Mouse (Mus musculus) neural tube, embryonic 11.5 days (tissue): ENCODE data around the gene Fam161b. TPM values are rescaled to one million over a fixed set of nuclear protein-coding genes. Genes with fewer than 3 reads are reported as not detected.
A peak's percentile ranks its signal among the peaks of the same experiment; 100 is the strongest.

ENCODE experiments used
- ATAC-seq: fragments of 200-750 bp; cut with Nextera tagmentation; 2 replicates; pipeline ENCODE4 v1.8.0; 2017; ENCODE audit warnings: moderate number of reproducible peaks, mild to moderate bottlenecking, moderate TSS enrichment, moderate library complexity; ENCODE audit not compliant: insufficient read depth, low FRiP score, low TSS enrichment
- DNase-seq: peaks from one replicate; pipeline ENCODE4 v3.0.0-alpha.2; 2015; ENCODE audit warnings: low spot score
- H3K27ac ChIP-seq: fragments of 300-500 bp; sonication (generic); 2 replicates; pipeline ENCODE4 v1.5.1; 2014; ENCODE audit warnings: low read depth, mild to moderate bottlenecking, low read length
- H3K27me3 ChIP-seq: fragments of 300-500 bp; sonication (generic); 2 replicates; pipeline ENCODE4 v1.6.1; 2014; ENCODE audit warnings: mild to moderate bottlenecking, low read length, mixed read lengths; ENCODE audit not compliant: control insufficient read depth, insufficient read depth
- H3K36me3 ChIP-seq: fragments of 300-500 bp; sonication (generic); 2 replicates; pipeline ENCODE4 v1.6.1; 2014; ENCODE audit warnings: mild to moderate bottlenecking, low read length, moderate library complexity, mixed read lengths; ENCODE audit not compliant: control insufficient read depth, insufficient read depth
- H3K4me1 ChIP-seq: fragments of 300-500 bp; sonication (generic); 2 replicates; pipeline ENCODE4 v1.6.1; 2014; ENCODE audit warnings: low read length, mixed read lengths; ENCODE audit not compliant: control insufficient read depth, insufficient read depth
- H3K4me2 ChIP-seq: fragments of 300-500 bp; sonication (generic); 2 replicates; pipeline ENCODE4 v1.6.1; 2014; ENCODE audit warnings: low read depth, mild to moderate bottlenecking, moderate library complexity
- H3K4me3 ChIP-seq: fragments of 300-500 bp; sonication (generic); 2 replicates; pipeline ENCODE4 v1.5.1; 2014; ENCODE audit warnings: low read depth, low read length
- H3K9ac ChIP-seq: fragments of 300-500 bp; sonication (generic); 2 replicates; pipeline ENCODE4 v1.6.1; 2014; ENCODE audit warnings: mild to moderate bottlenecking, low read length
- H3K9me3 ChIP-seq: fragments of 300-500 bp; sonication (generic); 2 replicates; pipeline ENCODE4 v1.6.1; 2016; ENCODE audit warnings: low read length; ENCODE audit not compliant: control insufficient read depth
- WGBS: fragments of 180-500 bp; shearing (Covaris S2); extraction: QIAGEN DNeasy Blood & Tissue Kit; methylation state at CpG from one replicate; pipeline ENCODE4 v1.1.7; 2014; 5-methylcytosine and 5-hydroxymethylcytosine counted together
- polyA plus RNA-seq: library from polyadenylated mRNA; unstranded; fragments of >200 nt; fragmentation: Nextera tagmentation; extraction: Ambion mirVana; gene quantifications from 2 replicates; pipeline ENCODE4 v1.2.1, GENCODE M21; 2014

Gene Fam161b
- 7.5 and 9.7 TPM in 2 replicates for polyA plus RNA-seq

DNA sequence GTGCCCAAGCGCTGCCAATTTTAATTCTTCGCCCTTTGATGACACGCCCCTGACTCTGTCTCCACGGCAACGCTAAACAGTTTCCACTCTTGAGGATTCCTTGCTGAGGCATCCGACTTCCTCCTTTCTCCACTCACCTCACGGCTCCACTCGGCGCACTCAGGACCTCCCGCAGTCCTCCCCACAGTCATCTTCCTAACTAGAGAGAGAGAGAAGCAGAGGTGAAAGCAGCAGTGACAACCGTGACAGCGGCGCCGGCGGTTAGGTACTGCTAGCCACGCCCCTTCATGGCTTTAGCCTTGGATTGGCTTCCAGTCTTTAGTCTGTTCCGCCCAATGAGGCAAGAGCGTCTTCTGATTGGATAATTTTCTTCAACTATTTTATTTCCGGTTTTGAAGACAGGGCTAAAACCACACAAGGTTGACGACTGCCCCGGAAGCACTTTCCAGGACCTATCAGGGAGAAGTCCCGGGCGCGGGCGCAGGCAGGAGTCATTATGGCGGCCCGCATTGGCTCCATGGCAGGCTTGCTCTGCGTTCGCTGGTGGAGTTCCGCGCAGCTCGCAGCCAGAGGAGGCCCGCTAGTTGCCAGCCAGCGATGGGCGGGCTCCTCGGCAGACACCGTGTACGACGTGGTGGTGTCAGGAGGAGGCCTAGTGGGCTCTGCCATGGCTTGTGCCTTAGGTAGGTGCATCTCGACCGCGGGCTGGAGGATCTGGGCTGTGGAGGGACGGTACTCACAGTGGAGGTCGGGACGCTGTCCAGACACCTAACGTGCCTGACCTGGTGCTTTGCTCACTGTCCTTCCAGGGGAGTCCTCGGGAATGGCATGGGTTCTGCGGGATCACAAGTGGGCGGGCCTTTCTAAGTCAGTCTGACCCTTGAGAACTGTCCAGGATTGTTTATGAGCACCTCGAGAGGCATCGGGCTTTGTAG, at the start of gene Fam161b, which contains the start of gene Coq6:
TSS of gene Fam161b (minus strand) at position 279 of the 935 bp plus-strand sequence.
TSS of gene Coq6 (plus strand) at position 103 of the 935 bp plus-strand sequence.
- no peak within 1 kb of the TSS for H3K27ac ChIP-seq
- H3K4me2 ChIP-seq: peak within 1 kb of the TSS; percentile 74
- H3K4me1 ChIP-seq: peaks cover 7% of the 10 kb centered on the region; the same call in 1 of the 2 replicates
- no peaks in the 10 kb centered on the region for H3K36me3 ChIP-seq
- H3K4me3 ChIP-seq: peak within 1 kb of the TSS; percentile 69
- H3K9me3 ChIP-seq: no peaks in the 10 kb centered on the region
- WGBS: under 1% methylated on average over 51 of the region's 51 CpGs
- H3K9ac ChIP-seq: peak within 1 kb of the TSS; percentile 64
- DNase-seq (peak; percentile 94), ATAC-seq (peak; percentile 98)
- H3K27me3 ChIP-seq: no peaks in the 10 kb centered on the region

GRCm38 (mm10) chr12:84408819-84409507, 47.3 kb upstream of the Fam161b start, which contains the start of the genes Entpd5 and Bbof1:
Gene Entpd5, minus strand, starts transcription at chr12:84409029.
Gene Bbof1, plus strand, starts transcription at chr12:84409071.
- Histone ChIP-seq H3K4me1 (no peaks in the 10 kb centered on the region), H3K27me3 (no peaks in the 10 kb centered on the region), H3K9me3 (no peaks in the 10 kb centered on the region), H3K4me3 (peak within 1 kb of the TSS; percentile 71), H3K27ac (peak within 1 kb of the TSS; percentile 63), H3K9ac (peak within 1 kb of the TSS; percentile 81), H3K4me2 (peak within 1 kb of the TSS; percentile 95), H3K36me3 (no peaks in the 10 kb centered on the region)
- WGBS: 2% methylated on average over 63 of the region's 63 CpGs
- ATAC-seq (peak; percentile 93), DNase-seq (peak; percentile 93)

DNA sequence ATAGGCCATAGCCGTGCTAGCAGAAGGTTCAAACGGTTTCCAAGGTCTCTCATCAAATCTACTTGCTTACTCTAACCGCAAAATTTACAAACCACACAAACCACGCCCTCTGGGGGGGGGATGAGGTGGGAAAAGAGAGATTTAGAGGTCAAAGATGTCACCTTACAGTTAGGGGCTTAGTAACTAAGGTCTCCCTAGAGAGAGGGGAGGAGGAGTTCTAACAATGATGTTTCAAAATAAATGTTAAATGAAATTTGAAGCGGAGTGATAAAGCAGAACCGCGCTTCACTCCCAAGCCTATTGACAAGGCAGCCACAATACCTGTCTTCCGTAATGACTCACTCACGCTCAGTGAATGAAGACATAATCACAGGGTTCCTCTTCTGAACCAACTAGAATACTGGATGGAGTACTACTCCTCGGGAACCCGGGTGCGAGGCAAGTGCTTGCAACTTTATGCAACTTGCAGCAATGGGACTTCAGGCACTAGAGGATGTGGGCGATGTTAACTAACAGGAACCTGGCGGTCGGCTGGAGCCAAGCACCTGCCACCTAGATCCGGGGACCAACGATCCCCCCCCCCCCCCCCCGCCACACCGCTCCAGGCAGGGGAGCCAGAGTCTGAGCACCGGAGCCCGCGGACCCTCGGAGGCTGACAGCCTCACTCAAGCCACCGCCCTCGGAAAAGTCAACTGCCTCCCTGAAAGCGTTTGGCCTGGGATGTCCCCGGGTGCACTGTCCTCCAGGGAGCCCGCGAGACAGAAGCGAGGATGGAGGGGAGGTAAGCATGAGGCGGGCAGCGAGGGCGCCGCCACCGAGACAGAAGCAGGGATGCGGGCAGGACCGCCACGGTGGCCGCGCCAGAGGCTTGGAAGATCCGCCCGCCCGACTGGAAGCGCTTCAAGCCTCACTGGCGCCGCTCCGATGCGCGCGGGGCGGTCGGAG, 46.5 kb upstream of the Fam161b start:
- WGBS: 2% methylated on average over 50 of the region's 52 CpGs
- Histone ChIP-seq H3K4me1 (no peaks in the 10 kb centered on the region), H3K36me3 (no peaks in the 10 kb centered on the region), H3K27me3 (no peaks in the 10 kb centered on the region), H3K27ac (peak overlapping the region; percentile 63), H3K9ac (peak overlapping the region; percentile 81), H3K4me3 (peak overlapping the region; percentile 71), H3K4me2 (peak overlapping the region; percentile 95), H3K9me3 (no peaks in the 10 kb centered on the region)
- no peak for DNase-seq
- ATAC-seq: peak; percentile 74

GRCm38 (mm10) chr12:84407259-84407658, 45.6 kb upstream of the Fam161b start:
- H3K9me3 ChIP-seq: no peaks in the 10 kb centered on the region
- no peaks in the 10 kb centered on the region for H3K36me3 ChIP-seq
- H3K4me2 ChIP-seq: no peak overlapping the region
- ATAC-seq (no peak), DNase-seq (no peak)
- no peak overlapping the region for H3K4me3 ChIP-seq
- no peaks in the 10 kb centered on the region for H3K4me1 ChIP-seq
- no peaks in the 10 kb centered on the region for H3K27me3 ChIP-seq
- H3K27ac ChIP-seq: no peak overlapping the region
- WGBS: 63% methylated on average over 4 of the region's 4 CpGs
- H3K9ac ChIP-seq: no peak overlapping the region

GRCm38 (mm10) chr12:84404541-84404940, 42.9 kb upstream of the Fam161b start:
- no peak overlapping the region for H3K4me2 ChIP-seq
- H3K36me3 ChIP-seq: no peaks in the 10 kb centered on the region
- no peaks in the 10 kb centered on the region for H3K27me3 ChIP-seq
- no peaks in the 10 kb centered on the region for H3K9me3 ChIP-seq
- no peaks in the 10 kb centered on the region for H3K4me1 ChIP-seq
- ATAC-seq: no peak
- no peak overlapping the region for H3K27ac ChIP-seq
- DNase-seq: no peak
- no peak overlapping the region for H3K9ac ChIP-seq
- no peak overlapping the region for H3K4me3 ChIP-seq
- 75% methylated on average over 6 of the region's 6 CpGs for WGBS

GRCm38 (mm10) chr12:84402923-84403322, 41.3 kb upstream of the Fam161b start:
- Histone ChIP-seq H3K4me3 (no peak overlapping the region), H3K36me3 (no peaks in the 10 kb centered on the region), H3K9me3 (no peaks in the 10 kb centered on the region), H3K27ac (no peak overlapping the region), H3K9ac (no peak overlapping the region), H3K27me3 (no peaks in the 10 kb centered on the region), H3K4me1 (no peaks in the 10 kb centered on the region), H3K4me2 (no peak overlapping the region)
- DNase-seq (no peak), ATAC-seq (no peak)
- 81% methylated on average over 9 of the region's 9 CpGs for WGBS

DNA sequence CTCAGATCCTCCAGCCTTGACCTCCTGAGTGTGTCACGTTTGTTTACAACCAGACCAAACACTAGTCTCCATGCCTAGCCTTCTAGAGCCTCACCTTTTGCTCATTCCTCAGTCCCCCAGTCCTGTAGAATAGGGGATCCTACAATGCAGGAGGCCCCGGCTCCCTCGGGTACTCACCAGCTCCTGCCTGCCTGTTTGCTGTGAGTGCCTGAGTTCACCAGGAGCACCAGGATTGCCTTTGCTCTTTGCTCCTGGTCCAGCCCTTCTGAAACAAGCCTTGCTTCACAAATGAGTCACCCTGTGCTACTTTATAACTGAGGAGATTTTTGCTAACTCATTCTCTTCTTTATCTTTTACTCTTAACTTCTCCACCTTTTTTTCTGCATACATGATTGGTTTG, 39.0 kb upstream of the Fam161b start:
- 69% methylated on average over 3 of the region's 3 CpGs for WGBS

GRCm38 (mm10) chr12:84400068-84400467, 38.4 kb upstream of the Fam161b start:
- H3K4me2 ChIP-seq: no peak overlapping the region
- no peaks in the 10 kb centered on the region for H3K36me3 ChIP-seq
- no peak for DNase-seq
- no peak overlapping the region for H3K4me3 ChIP-seq
- no peaks in the 10 kb centered on the region for H3K9me3 ChIP-seq
- no peak overlapping the region for H3K9ac ChIP-seq
- 84% methylated on average over 3 of the region's 3 CpGs for WGBS
- no peaks in the 10 kb centered on the region for H3K27me3 ChIP-seq
- H3K27ac ChIP-seq: no peak overlapping the region
- H3K4me1 ChIP-seq: no peaks in the 10 kb centered on the region
- no peak for ATAC-seq

More for the DNA sequence above, 39.0 kb upstream of the Fam161b start:
- Histone ChIP-seq H3K27me3 (no peaks in the 10 kb centered on the region), H3K36me3 (no peaks in the 10 kb centered on the region), H3K9ac (no peak overlapping the region), H3K4me1 (no peaks in the 10 kb centered on the region), H3K9me3 (no peaks in the 10 kb centered on the region), H3K27ac (no peak overlapping the region), H3K4me3 (no peak overlapping the region), H3K4me2 (no peak overlapping the region)
- ATAC-seq (no peak), DNase-seq (no peak)
